Mouse (Mus musculus): ENCODE data around the gene Paxbp1. TPM values are rescaled to one million over a fixed set of nuclear protein-coding genes. Genes with fewer than 3 reads are reported as not detected.

Paxbp1 gene
- polyA plus RNA-seq, 1 experiment from 2014 or later, result 51.4 TPM

GRCm38 (mm10) chr16:90988665-90989064, 55.7 kb downstream of the Paxbp1 start:
- Histone ChIP-seq H3K27me3 (ENCODE audit: insufficient read depth, low read length) (no peaks in the 10 kb centered on the region), H3K27ac (ENCODE audit: low read length) (no peak overlapping the region), H3K9me3 (ENCODE audit: low read length) (no peaks in the 10 kb centered on the region), H3K9ac (replicated peaks; ENCODE audit: low read length) (no peak overlapping the region), H3K4me2 (replicated peaks; ENCODE audit: low read depth, low read length) (no peak overlapping the region), H3K4me1 (ENCODE audit: insufficient read depth, low read length) (no peaks in the 10 kb centered on the region), H3K4me3 (ENCODE audit: low read length) (no peak overlapping the region), H3K36me3 (ENCODE audit: insufficient read depth, low read length) (peaks cover 9% of the 10 kb centered on the region; the same call in 1 of the 2 replicates)
- no peak for ATAC-seq (ENCODE audit: low FRiP score, low TSS enrichment)
- 93% methylated on average over 3 of the region's 3 CpGs for WGBS

- Histone ChIP-seq H3K27ac (ENCODE audit: low read length) (no peak overlapping the region), H3K27me3 (ENCODE audit: insufficient read depth, low read length) (no peaks in the 10 kb centered on the region), H3K36me3 (ENCODE audit: insufficient read depth, low read length) (peaks cover 9% of the 10 kb centered on the region; the same call in 1 of the 2 replicates), H3K9ac (replicated peaks; ENCODE audit: low read length) (no peak overlapping the region), H3K4me2 (replicated peaks; ENCODE audit: low read depth, low read length) (no peak overlapping the region), H3K4me3 (ENCODE audit: low read length) (no peak overlapping the region), H3K9me3 (ENCODE audit: low read length) (no peaks in the 10 kb centered on the region), H3K4me1 (ENCODE audit: insufficient read depth, low read length) (no peaks in the 10 kb centered on the region)
- WGBS, result 85% methylated on average over 8 of the region's 8 CpGs
- ATAC-seq (ENCODE audit: low FRiP score, low TSS enrichment), result no peak
Measured at GRCm38 (mm10) chr16:90988039-90988438, 56.3 kb downstream of the Paxbp1 start.

DNA sequence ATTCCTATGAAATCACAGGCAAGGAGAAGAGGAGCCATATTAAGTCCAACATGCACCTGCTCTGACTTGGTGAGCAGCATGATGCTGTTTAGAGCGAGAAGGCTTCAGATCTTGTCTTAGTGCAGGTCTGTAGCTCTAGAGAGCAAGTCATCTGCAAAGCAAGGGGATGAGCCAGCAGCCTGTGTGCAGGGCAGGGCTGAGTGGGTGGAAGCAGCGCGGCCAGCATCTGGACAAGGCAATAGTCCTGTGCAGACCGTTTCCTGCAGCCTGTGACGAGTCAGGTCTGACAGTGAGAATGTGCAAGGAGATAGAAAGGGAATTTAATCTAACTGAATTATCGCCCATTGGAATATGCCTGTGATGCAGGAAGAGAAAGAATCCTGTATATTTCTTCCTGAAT, 73.3 kb downstream of the Paxbp1 start:
- no peak for ATAC-seq (ENCODE audit: low FRiP score, low TSS enrichment)
- Histone ChIP-seq H3K27me3 (ENCODE audit: insufficient read depth, low read length) (no peaks in the 10 kb centered on the region), H3K9me3 (ENCODE audit: low read length) (no peaks in the 10 kb centered on the region), H3K9ac (replicated peaks; ENCODE audit: low read length) (no peak overlapping the region), H3K4me1 (ENCODE audit: insufficient read depth, low read length) (no peaks in the 10 kb centered on the region), H3K4me2 (replicated peaks; ENCODE audit: low read depth, low read length) (no peak overlapping the region), H3K27ac (ENCODE audit: low read length) (no peak overlapping the region), H3K4me3 (ENCODE audit: low read length) (no peak overlapping the region), H3K36me3 (ENCODE audit: insufficient read depth, low read length) (peaks cover 9% of the 10 kb centered on the region)
- 89% methylated on average over 6 of the region's 6 CpGs for WGBS

- H3K9ac ChIP-seq (replicated peaks; ENCODE audit: low read length), result no peak overlapping the region
- H3K36me3 ChIP-seq (ENCODE audit: insufficient read depth, low read length), result peaks cover 19% of the 10 kb centered on the region
- 67% methylated on average over 4 of the region's 4 CpGs for WGBS
- H3K27ac ChIP-seq (ENCODE audit: low read length), result no peak overlapping the region
- ATAC-seq (ENCODE audit: low FRiP score, low TSS enrichment), result no peak
- no peak overlapping the region for H3K4me3 ChIP-seq (ENCODE audit: low read length)
- H3K4me1 ChIP-seq (ENCODE audit: insufficient read depth, low read length), result no peaks in the 10 kb centered on the region
- no peak overlapping the region for H3K4me2 ChIP-seq (replicated peaks; ENCODE audit: low read depth, low read length)
- H3K9me3 ChIP-seq (ENCODE audit: low read length), result no peaks in the 10 kb centered on the region
- H3K27me3 ChIP-seq (ENCODE audit: insufficient read depth, low read length), result no peaks in the 10 kb centered on the region
Measured at GRCm38 (mm10) chr16:90966241-90966640, 78.1 kb downstream of the Paxbp1 start.

DNA sequence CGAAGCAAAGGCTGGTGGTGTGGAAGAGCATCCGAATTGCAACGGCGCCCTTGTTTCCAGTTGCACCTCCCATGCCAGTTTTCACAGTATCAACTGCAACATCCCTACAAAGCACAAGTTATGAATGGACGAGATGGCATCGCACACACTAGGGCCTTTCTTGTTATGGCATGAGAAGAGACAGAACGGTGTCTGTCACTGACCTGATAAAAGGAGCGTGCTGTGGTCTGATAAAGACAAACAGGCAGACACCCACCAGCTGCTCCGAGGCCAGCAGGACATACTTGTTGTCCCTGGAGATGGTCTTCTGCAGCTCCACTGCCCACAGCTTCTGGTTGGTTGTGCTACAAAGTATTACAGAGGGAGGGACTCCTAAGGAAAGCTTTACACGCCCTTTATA, 80.0 kb downstream of the Paxbp1 start:
- no peak for ATAC-seq (ENCODE audit: low FRiP score, low TSS enrichment)
- no peak overlapping the region for H3K4me2 ChIP-seq (replicated peaks; ENCODE audit: low read depth, low read length)
- 95% methylated on average over 10 of the region's 10 CpGs for WGBS

More for the DNA sequence above, 80.0 kb downstream of the Paxbp1 start:
- Histone ChIP-seq H3K36me3 (ENCODE audit: insufficient read depth, low read length) (peaks cover 23% of the 10 kb centered on the region), H3K4me1 (ENCODE audit: insufficient read depth, low read length) (no peaks in the 10 kb centered on the region), H3K27me3 (ENCODE audit: insufficient read depth, low read length) (no peaks in the 10 kb centered on the region), H3K9ac (replicated peaks; ENCODE audit: low read length) (no peak overlapping the region), H3K9me3 (ENCODE audit: low read length) (no peaks in the 10 kb centered on the region), H3K4me3 (ENCODE audit: low read length) (no peak overlapping the region), H3K27ac (ENCODE audit: low read length) (no peak overlapping the region)

Other genes with a start within 250 kb of the Paxbp1 start
- gene Urb1, start 234.1 kb downstream of the Paxbp1 start, polyA plus RNA-seq (2015; fragmentation: Nextera tagmentation; extraction: Ambion mirVana), result 8.5 and 9.6 TPM in 2 replicates
- gene Eva1c, start 217.8 kb downstream of the Paxbp1 start, polyA plus RNA-seq (2015; fragmentation: Nextera tagmentation; extraction: Ambion mirVana), result 0.64 and 0.82 TPM in 2 replicates
- gene Cfap298, start 109.4 kb downstream of the Paxbp1 start, polyA plus RNA-seq (2015; fragmentation: Nextera tagmentation; extraction: Ambion mirVana), result 43.0 and 44.0 TPM in 2 replicates
- 12.3 and 17.0 TPM in 2 replicates for gene Synj1, start 33.2 kb downstream of the Paxbp1 start, polyA plus RNA-seq (2015; fragmentation: Nextera tagmentation; extraction: Ambion mirVana)
- 0.09 TPM in 1 of 2 replicates, not detected in the other for gene 4932438H23Rik, start 50.6 kb upstream of the Paxbp1 start, polyA plus RNA-seq (2015; fragmentation: Nextera tagmentation; extraction: Ambion mirVana)
- gene Olig2, start 180.9 kb upstream of the Paxbp1 start, polyA plus RNA-seq (2015; fragmentation: Nextera tagmentation; extraction: Ambion mirVana), result not detected in 2 replicates
- 0.14 TPM in 1 of 2 replicates, not detected in the other for gene Olig1, start 225.2 kb upstream of the Paxbp1 start, polyA plus RNA-seq (2015; fragmentation: Nextera tagmentation; extraction: Ambion mirVana)

Data from kidney, embryonic 16.5 days (tissue).